ENCODE assay signal across 24 mouse cellular contexts in genomic region chr10:77218059-77218458, GRCm38 (mm10). TPM values are rescaled to one million over a fixed set of nuclear protein-coding genes. Genes with fewer than 3 reads are reported as not detected.
DNase-seq lines count a peak whose midpoint lies in the region; ATAC-seq and TF ChIP-seq lines count a peak whose summit lies in the region.
"Had no signal": no experiment of that assay in that cellular context is flagged by ENCODE, and none has a peak within 500 bp of the region (broad histone marks: within the 10 kb centered on the region; RNA-seq: fewer than 3 reads in every experiment).

No protein-coding gene starts in this region.

- H3K27ac ChIP-seq in kidney, postnatal 0 days: 0 out of 2 replicates have a peak overlapping the region, but pooled peaks have one; percentile 61
- H3K27ac ChIP-seq in kidney, embryonic 15.5 days: no peak overlapping the region
- H3K27ac ChIP-seq in liver, embryonic 15.5 days (replicated peaks): peak overlapping the region; percentile 48
- peak overlapping the region; percentile 13; the same call in 1 of the 2 replicates for H3K27ac ChIP-seq in MEL (ENCODE audit: control insufficient read depth, low read depth, low read length)
- H3K27ac ChIP-seq in midbrain, embryonic 16.5 days (ENCODE audit: low read length): no peak overlapping the region
- H3K27ac ChIP-seq: forebrain, embryonic 13.5 days; heart, adult 2 months; hindbrain, embryonic 13.5 days had no signal

- peaks cover 2% of the 10 kb centered on the region for H3K79me2 ChIP-seq in MEL (ENCODE audit: control insufficient read depth, insufficient read depth, low read length, poor library complexity)

- no peak for ATAC-seq in kidney, postnatal 0 days (replicated peaks; ENCODE audit: low FRiP score, low read depth)
- ATAC-seq in kidney, embryonic 15.5 days (replicated peaks; ENCODE audit: low FRiP score): no peak
- no peak for ATAC-seq in liver, embryonic 15.5 days (ENCODE audit: insufficient read depth)
- ATAC-seq in midbrain, embryonic 16.5 days: no peak
- ATAC-seq: forebrain, embryonic 13.5 days; forebrain, embryonic 16.5 days; hindbrain, embryonic 16.5 days; Patski had no signal

- H3K4me2 ChIP-seq in kidney, postnatal 0 days (ENCODE audit: low read length): no peak overlapping the region
- no peak overlapping the region for H3K4me2 ChIP-seq in kidney, embryonic 15.5 days
- H3K4me2 ChIP-seq in liver, embryonic 15.5 days: no peak overlapping the region
- no peak overlapping the region for H3K4me2 ChIP-seq in midbrain, embryonic 16.5 days (ENCODE audit: low read length)
- H3K4me2 ChIP-seq: forebrain, embryonic 13.5 days; heart, embryonic 11.5 days; hindbrain, embryonic 13.5 days had no signal

- TF ChIP-seq EP300 in MEL (IDR thresholded peaks at IDR 0.05; ENCODE audit: low read depth in 1 of 2, low read length in 2 of 2): no peak

- WGBS in kidney, postnatal 0 days: 85% methylated on average over 4 of the region's 4 CpGs
- WGBS in kidney, embryonic 15.5 days: 91% methylated on average over 4 of the region's 4 CpGs
- 66% methylated on average over 4 of the region's 4 CpGs for WGBS in liver, embryonic 15.5 days (ENCODE audit: insufficient replicate concordance)
- WGBS in midbrain, embryonic 16.5 days: 94% methylated on average over 4 of the region's 4 CpGs

- no peak for TF ChIP-seq CTCF in kidney, postnatal 0 days (IDR thresholded peaks at IDR 0.05; ENCODE audit: low read depth)
- TF ChIP-seq CTCF in MEL (IDR thresholded peaks at IDR 0.05 in 2 of 3, conservative IDR thresholded peaks at IDR 0.05 in 1 of 3; ENCODE audit: control insufficient read depth in 1 of 3, insufficient read depth in 1 of 3, low read depth in 2 of 3, low read length in 3 of 3, poor library complexity in 1 of 3, severe bottlenecking in 1 of 3): no peak

- H3K4me1 ChIP-seq in kidney, postnatal 0 days (replicated peaks; ENCODE audit: insufficient read depth, low read length): peaks cover 18% of the 10 kb centered on the region
- H3K4me1 ChIP-seq in kidney, embryonic 15.5 days: peaks cover 52% of the 10 kb centered on the region
- peaks cover 86% of the 10 kb centered on the region for H3K4me1 ChIP-seq in liver, embryonic 15.5 days (replicated peaks)
- peaks cover 7 to 72% of the 10 kb centered on the region in 2 experiments for H3K4me1 ChIP-seq in MEL (ENCODE audit: control insufficient read depth in 1 of 2, insufficient read depth in 2 of 2, low read length in 2 of 2)
- peaks cover 6% of the 10 kb centered on the region; the same call in 1 of the 2 replicates for H3K4me1 ChIP-seq in midbrain, embryonic 16.5 days (ENCODE audit: control insufficient read depth, insufficient read depth, low read length)

- TF ChIP-seq POLR2A in MEL (IDR thresholded peaks at IDR 0.05; ENCODE audit: control insufficient read depth in 1 of 2, insufficient read depth in 1 of 2, low read depth in 1 of 2, low read length in 2 of 2, poor library complexity in 1 of 2): no peak

- no peak overlapping the region for H3K9ac ChIP-seq in kidney, postnatal 0 days (ENCODE audit: low read depth, low read length)
- no peak overlapping the region for H3K9ac ChIP-seq in kidney, embryonic 15.5 days
- H3K9ac ChIP-seq in liver, embryonic 15.5 days: no peak overlapping the region
- H3K9ac ChIP-seq in MEL (ENCODE audit: control insufficient read depth, low read depth, low read length, poor library complexity, severe bottlenecking): no peak overlapping the region
- no peak overlapping the region for H3K9ac ChIP-seq in midbrain, embryonic 16.5 days (ENCODE audit: low read depth, low read length)
- H3K9ac ChIP-seq: forebrain, embryonic 13.5 days; hindbrain, embryonic 13.5 days had no signal

- DNase-seq in kidney, postnatal 0 days (ENCODE audit: low spot score): no peak
- DNase-seq in liver (no peak), 416B (ENCODE audit: low read depth) (peak; percentile 59), MEL (ENCODE audit: low read depth, low spot score) (peak; percentile 39)
- DNase-seq: adrenal gland, postnatal 10 days; adrenal gland, postnatal 36 days; cerebellum, adult 18-20 months; cerebellum, adult 9-10 months; cerebellum, postnatal 14 days; gastrocnemius, postnatal 10 days; gastrocnemius, postnatal 36 days; heart, adult 2 months; heart, postnatal 36 days had no signal

- no peak overlapping the region for H3K4me3 ChIP-seq in kidney, postnatal 0 days (replicated peaks; ENCODE audit: low read depth, low read length)
- no peak overlapping the region for H3K4me3 ChIP-seq in kidney, embryonic 15.5 days (replicated peaks)
- no peak overlapping the region for H3K4me3 ChIP-seq in liver, embryonic 15.5 days (replicated peaks)
- no peak overlapping the region for H3K4me3 ChIP-seq in MEL (ENCODE audit: control insufficient read depth in 1 of 2, insufficient read depth in 1 of 2, low read depth in 2 of 2, low read length in 2 of 2)
- no peak overlapping the region for H3K4me3 ChIP-seq in midbrain, embryonic 16.5 days (ENCODE audit: low read depth, low read length)
- H3K4me3 ChIP-seq: forebrain, embryonic 10.5 days; forebrain, embryonic 13.5 days; heart, adult 2 months; hindbrain, embryonic 10.5 days; hindbrain, embryonic 13.5 days had no signal

- TF ChIP-seq RAD21 in MEL (IDR thresholded peaks at IDR 0.05; ENCODE audit: low read depth, low read length): no peak

- no peaks in the 10 kb centered on the region for H3K27me3 ChIP-seq in kidney, postnatal 0 days (ENCODE audit: insufficient read depth, low read length)
- H3K27me3 ChIP-seq in kidney, embryonic 15.5 days: no peaks in the 10 kb centered on the region
- H3K27me3 ChIP-seq in liver, embryonic 15.5 days: no peaks in the 10 kb centered on the region
- no peaks in the 10 kb centered on the region for H3K27me3 ChIP-seq in MEL (ENCODE audit: control insufficient read depth in 1 of 2, insufficient read depth in 2 of 2, low read length in 2 of 2)
- no peaks in the 10 kb centered on the region for H3K27me3 ChIP-seq in midbrain, embryonic 16.5 days (ENCODE audit: control insufficient read depth, insufficient read depth, low read depth, low read length)
- H3K27me3 ChIP-seq: forebrain, embryonic 13.5 days; hindbrain, embryonic 13.5 days; Patski had no signal

- H3K36me3 ChIP-seq in kidney, postnatal 0 days (ENCODE audit: insufficient read depth, low read length): no peaks in the 10 kb centered on the region
- no peaks in the 10 kb centered on the region for H3K36me3 ChIP-seq in kidney, embryonic 15.5 days
- no peaks in the 10 kb centered on the region for H3K36me3 ChIP-seq in liver, embryonic 15.5 days (replicated peaks)
- peaks cover 0 to 42% of the 10 kb centered on the region in 2 experiments; a peak in 2 of 4 replicates for H3K36me3 ChIP-seq in MEL (ENCODE audit: control insufficient read depth in 1 of 2, insufficient read depth in 2 of 2, low read length in 2 of 2)
- no peaks in the 10 kb centered on the region for H3K36me3 ChIP-seq in midbrain, embryonic 16.5 days (ENCODE audit: control insufficient read depth, insufficient read depth, low read length)
- H3K36me3 ChIP-seq: forebrain, embryonic 10.5 days; hindbrain, embryonic 10.5 days; hindbrain, embryonic 13.5 days had no signal

- no peaks in the 10 kb centered on the region for H3K9me3 ChIP-seq in kidney, postnatal 0 days (replicated peaks; ENCODE audit: low read length)
- no peaks in the 10 kb centered on the region for H3K9me3 ChIP-seq in kidney, embryonic 15.5 days (replicated peaks)
- H3K9me3 ChIP-seq in liver, embryonic 15.5 days (replicated peaks): no peaks in the 10 kb centered on the region
- H3K9me3 ChIP-seq in MEL (replicated peaks; ENCODE audit: insufficient read depth, low read length): no peaks in the 10 kb centered on the region
- H3K9me3 ChIP-seq in midbrain, embryonic 16.5 days (replicated peaks; ENCODE audit: control insufficient read depth, low read length, poor library complexity, severe bottlenecking): no peaks in the 10 kb centered on the region
- H3K9me3 ChIP-seq: forebrain, embryonic 10.5 days; forebrain, embryonic 13.5 days; hindbrain, embryonic 10.5 days; hindbrain, embryonic 13.5 days had no signal

TF ChIP-seq in MEL, 35 proteins besides CTCF, POLR2A, EP300 and RAD21 (continues in another document):
- TF ChIP-seq TBP (IDR thresholded peaks at IDR 0.05; ENCODE audit: low read depth, low read length): no peak
- no peak for TF ChIP-seq ZMIZ1 (IDR thresholded peaks at IDR 0.05; ENCODE audit: low read depth, low read length)
- TF ChIP-seq MAX (IDR thresholded peaks at IDR 0.05; ENCODE audit: low read length): no peak
- no peak for TF ChIP-seq CHD2 (IDR thresholded peaks at IDR 0.05; ENCODE audit: low read length)
- TF ChIP-seq POLR2AphosphoS2 (IDR thresholded peaks at IDR 0.05; ENCODE audit: low read length): no peak
- no peak for TF ChIP-seq GABPA (IDR thresholded peaks at IDR 0.05; ENCODE audit: low read depth, low read length)
- TF ChIP-seq MEF2A (IDR thresholded peaks at IDR 0.05; ENCODE audit: extremely low read depth, insufficient replicate concordance, low read depth, low read length, poor library complexity, severe bottlenecking): no peak
- TF ChIP-seq TAL1 (IDR thresholded peaks at IDR 0.05; ENCODE audit: low read length): no peak
- TF ChIP-seq RCOR1 (IDR thresholded peaks at IDR 0.05; ENCODE audit: low read depth, low read length): no peak
- no peak for TF ChIP-seq TCF12 (IDR thresholded peaks at IDR 0.05; ENCODE audit: low read depth, low read length)
- TF ChIP-seq BHLHE40 (IDR thresholded peaks at IDR 0.05; ENCODE audit: borderline replicate concordance, low read depth, low read length): no peak
- no peak for TF ChIP-seq MXI1 (IDR thresholded peaks at IDR 0.05; ENCODE audit: low read depth, low read length)

RNA-seq across cellular contexts. Expression of gene Pofut2, which starts 41.0 kb away (rescaled TPM):
- polyA plus RNA-seq in kidney, postnatal 0 days (2015; fragmentation: Nextera tagmentation; extraction: Ambion mirVana): 96.9 and 104 TPM in 2 replicates
- polyA plus RNA-seq in kidney, embryonic 15.5 days (2015; fragmentation: Nextera tagmentation; extraction: Ambion mirVana): 118 and 134 TPM in 2 replicates
- 23.8 and 27.2 TPM in 2 replicates for polyA plus RNA-seq in liver, embryonic 15.5 days (2015; fragmentation: Nextera tagmentation; extraction: Ambion mirVana)
- 13.5 and 20.3 TPM in 2 replicates for total RNA-seq in MEL (2012; rRNA removed)
- polyA plus RNA-seq in MEL (2012; ENCODE audit: insufficient read depth in 1 of 2, insufficient read length in 2 of 2, low read depth in 1 of 2, low replicate concordance in 2 of 2, missing spikeins in 1 of 2): 10 to 100 TPM in 1 of 2 experiments, not detected in 1; 24.5 TPM
- polyA plus RNA-seq in midbrain, embryonic 16.5 days (2015; fragmentation: Nextera tagmentation; extraction: Ambion mirVana): 51.5 and 52.5 TPM in 2 replicates

RNA-seq across cellular contexts. Expression of gene Col18a1, which starts 51.7 kb away (rescaled TPM):
- 178 and 197 TPM in 2 replicates for polyA plus RNA-seq in kidney, postnatal 0 days (2015; fragmentation: Nextera tagmentation; extraction: Ambion mirVana)
- polyA plus RNA-seq in kidney, embryonic 15.5 days (2015; fragmentation: Nextera tagmentation; extraction: Ambion mirVana): 195 and 206 TPM in 2 replicates
- polyA plus RNA-seq in liver, embryonic 15.5 days (2015; fragmentation: Nextera tagmentation; extraction: Ambion mirVana): 66.0 and 88.2 TPM in 2 replicates
- total RNA-seq in MEL (2012; rRNA removed): 0.33 and 0.46 TPM in 2 replicates
- 1 to 10 TPM in 1 of 2 experiments, not detected in 1; 1.3 TPM for polyA plus RNA-seq in MEL (2012; ENCODE audit: insufficient read depth in 1 of 2, insufficient read length in 2 of 2, low read depth in 1 of 2, low replicate concordance in 2 of 2, missing spikeins in 1 of 2)
- polyA plus RNA-seq in midbrain, embryonic 16.5 days (2015; fragmentation: Nextera tagmentation; extraction: Ambion mirVana): 20.4 and 25.3 TPM in 2 replicates

Comparison
In these comparisons a context has a peak if more than half of its experiments do, and no peak if none do; other contexts are left out.
1. H3K27ac ChIP-seq: peak in kidney, postnatal 0 days (single experiment), liver, embryonic 15.5 days (single experiment) and MEL (single experiment); none in kidney, embryonic 15.5 days (single experiment) and midbrain, embryonic 16.5 days (single experiment).
2. DNase-seq: peak in 416B (single experiment) and MEL (single experiment); none in kidney, postnatal 0 days (single experiment) and liver (single experiment).